Mouse (Mus musculus) urinary bladder, postnatal 36 days (tissue): Measurements from ENCODE around the gene Pum2.
"Not testable (repeated sequence)": the region's sequence is repeated elsewhere in the genome, so short reads cannot be mapped to it uniquely, and the experiment has no call there.

Experiments
- DNase-seq, 2 experiments: peaks; one replicate each; pipeline ENCODE4 v3.0.0; 2022; ENCODE audit warnings: low spot score in 2 of 2, mixed read lengths in 1 of 2

Pum2 gene

DNA sequence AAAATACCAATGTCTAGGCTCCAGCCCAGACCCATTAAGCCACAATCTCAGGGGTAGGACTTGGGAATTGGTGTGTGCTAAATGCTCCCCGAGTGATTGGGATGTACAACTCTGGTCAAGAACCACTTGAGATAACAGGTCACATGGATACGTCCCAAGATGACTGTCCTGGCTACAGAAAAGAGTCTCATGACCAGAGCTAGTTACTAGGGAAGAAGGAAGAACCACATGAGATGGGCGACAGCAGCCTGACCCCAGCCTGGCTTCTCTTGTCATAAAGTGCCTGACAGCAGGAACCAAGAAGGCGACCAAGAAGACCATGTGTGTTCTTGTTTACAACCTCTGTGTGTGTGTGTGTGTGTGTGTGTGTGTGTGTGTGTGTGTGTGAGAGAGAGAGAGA, 4.5 kb upstream of the Pum2 start:
- no peak for DNase-seq

DNA sequence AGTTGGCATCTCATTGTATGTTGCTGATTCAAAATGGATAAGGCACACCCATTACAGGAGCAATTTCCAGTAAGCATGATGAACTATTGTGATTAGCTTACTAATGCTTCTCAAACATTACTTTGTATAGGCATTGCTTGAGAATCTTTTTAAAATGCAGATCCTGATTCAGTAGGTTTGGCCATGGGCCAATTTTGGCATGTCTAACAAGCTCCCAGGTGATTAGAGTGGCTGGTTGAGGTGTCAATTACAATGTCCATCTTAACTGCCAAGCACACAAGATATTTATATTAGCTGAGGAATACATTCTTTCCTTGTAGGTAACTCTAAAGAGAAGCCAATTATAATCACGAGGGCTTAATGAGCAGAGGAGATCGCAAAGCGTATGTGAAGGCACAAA, 4.1 kb upstream of the Pum2 start:
- DNase-seq: no peak

DNA sequence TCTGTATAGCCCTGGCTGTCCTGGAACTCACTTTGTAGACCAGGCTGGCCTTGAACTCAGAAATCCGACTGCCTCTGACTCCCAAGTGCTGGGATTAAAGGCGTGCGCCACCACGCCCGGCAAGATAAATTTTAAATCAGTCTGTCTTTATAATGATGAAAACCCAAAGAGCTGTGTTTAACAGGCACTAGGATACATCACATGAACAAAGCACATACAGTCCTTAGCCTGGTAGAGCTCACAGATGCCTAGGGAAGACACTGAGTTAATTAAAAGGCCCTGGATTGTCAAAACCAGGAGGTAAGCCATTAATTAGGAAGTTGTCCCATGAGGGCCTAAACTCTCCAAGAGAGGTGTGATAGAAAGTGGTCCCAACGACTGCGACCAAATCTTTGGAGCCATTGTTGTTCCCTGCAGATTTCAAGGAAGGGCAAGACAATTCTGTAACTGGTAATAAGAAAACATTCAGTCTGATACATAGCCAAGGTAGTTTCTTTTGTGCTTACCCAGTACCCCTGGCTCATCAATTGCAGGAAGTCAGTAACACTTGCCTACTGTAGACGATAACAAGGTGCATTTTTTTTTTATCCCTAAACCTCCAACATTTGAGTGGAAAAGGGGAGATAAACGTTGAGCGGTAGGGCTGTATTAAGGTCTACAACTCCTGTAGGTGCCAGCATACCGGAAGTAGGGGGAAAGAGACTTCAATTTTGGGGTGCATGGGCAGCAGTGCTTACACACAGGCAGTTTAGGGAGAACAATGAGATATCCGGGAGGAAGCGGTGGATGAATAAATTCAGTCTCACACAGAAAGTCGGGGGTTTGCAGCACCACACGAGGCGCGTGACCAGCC, 587 bp upstream of the Pum2 start:
- no peak for DNase-seq

DNA sequence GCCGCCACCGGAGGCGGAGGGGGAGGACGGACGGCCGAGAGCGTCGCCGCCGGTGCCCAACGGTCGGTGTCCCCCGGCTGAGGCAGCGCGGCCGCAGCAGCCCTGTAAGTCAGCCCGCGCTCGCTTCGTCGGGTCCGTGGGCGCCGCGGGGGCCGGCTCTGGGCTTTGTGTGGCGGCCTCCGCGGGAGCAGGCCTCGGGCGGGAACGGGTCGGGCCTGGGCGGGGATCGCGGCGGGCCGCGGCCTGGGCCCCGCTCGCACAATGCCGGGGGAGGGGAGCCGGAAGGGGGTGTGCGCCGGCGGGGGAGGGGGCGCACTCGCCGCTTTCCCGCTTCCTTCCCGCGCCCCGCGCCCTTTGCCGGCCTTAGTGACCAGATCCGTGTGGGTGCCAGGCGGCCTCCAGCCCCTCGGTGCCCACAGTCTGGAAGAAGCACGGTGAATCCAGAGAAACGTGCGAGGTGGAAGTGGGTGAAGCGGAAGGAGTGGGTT, 487 bp downstream of the Pum2 start:
- DNase-seq: peak in 1 of 2 experiments; percentile 41

DNA sequence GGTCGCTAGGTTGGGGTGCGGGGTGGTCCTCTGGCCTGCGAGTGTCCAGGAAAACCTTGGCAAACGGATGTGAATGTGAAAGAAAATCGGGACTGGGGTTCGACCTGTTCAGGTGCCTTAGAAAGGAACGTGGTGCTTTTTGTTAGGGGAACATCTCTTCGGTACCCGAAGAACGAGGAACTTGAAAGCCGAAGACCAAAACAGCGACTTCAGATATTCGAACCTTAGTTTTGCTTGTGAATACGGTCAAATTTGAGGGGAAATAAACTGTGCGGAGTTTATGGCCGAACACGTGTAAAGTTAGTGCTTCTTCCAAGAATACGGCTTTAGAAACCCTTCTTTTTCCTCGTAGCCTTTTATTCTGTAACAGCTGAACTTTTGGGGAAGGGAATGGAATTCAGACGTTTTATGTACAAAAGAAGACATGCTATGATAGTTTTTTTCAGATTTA, 982 bp downstream of the Pum2 start:
- no peak for DNase-seq

DNA sequence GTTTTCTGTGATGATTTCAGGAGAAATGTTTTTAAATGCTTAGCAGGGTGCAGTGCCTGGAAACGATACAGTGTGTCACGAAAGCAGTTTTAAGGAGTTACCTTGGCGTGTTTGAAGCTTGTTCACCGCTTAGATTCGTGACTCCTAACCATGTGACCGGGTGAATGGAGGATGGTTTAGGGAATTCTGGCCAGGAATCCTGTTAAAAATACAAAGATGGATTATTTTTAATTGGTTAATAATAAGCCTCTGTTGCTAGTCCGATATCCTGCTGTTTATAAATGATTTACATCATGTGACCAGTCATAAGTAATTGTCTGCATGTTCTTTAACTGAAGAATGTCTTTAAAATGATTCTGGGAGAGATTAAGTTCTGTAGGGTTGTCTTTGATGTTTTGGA, 1.4 kb downstream of the Pum2 start:
- DNase-seq: no peak

DNA sequence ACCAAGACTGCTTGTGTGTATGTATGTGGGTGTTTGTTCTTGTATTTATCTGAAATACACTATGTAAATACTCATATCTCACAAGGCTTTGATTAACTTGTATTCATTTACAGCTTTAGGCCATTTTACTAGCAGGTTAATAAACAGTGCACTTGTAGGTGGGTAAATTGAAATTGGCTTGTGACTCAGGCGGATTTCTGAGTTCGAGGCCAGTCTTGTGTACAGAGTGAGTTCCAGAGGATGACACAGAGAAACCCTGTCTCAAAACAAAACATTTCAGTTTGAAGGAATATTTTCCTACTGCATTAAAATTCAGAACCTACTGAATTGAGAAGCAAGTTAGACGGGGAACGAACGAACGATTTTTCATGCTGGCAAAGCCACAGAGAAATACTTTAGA, 2.4 kb downstream of the Pum2 start:
- no peak for DNase-seq

DNA sequence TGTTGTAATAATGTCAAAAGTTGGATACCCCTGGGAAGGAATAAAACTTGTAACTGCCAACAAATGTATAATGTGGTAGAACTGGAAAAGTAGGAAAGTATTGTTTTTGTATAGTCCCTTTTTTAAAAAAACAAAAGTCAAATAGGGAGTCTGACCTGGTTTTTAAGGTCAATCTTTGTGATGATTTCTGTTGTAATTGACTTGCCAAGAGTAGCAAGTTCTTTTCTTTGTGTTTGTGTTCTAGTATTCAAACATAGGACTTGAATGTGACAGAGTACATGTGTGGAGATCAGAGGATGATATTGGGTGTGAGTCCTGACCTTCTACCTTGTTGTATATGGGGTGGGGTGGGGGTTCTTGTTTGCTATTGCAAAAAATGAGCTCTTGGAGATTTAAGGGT, 4.0 kb downstream of the Pum2 start:
- DNase-seq: no peak

DNA sequence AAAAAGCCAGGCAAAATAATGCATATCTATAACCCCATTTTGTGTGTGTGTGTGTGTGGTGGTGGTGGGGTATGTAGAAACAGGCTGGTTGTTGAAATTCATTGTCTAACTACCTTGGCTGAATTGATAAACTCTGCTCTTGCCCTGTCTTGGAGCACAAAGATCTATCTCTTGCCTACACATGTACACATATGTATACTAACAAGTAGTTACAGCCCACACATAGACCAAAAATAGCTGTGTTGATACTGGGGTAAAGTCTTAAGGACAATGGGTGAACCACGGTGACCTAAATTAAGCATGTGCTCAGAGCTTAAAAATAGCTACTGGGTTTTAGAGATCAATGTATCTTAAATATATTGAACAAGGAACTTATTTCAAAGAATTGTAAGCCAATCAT, 10.3 kb downstream of the Pum2 start:
- DNase-seq: no peak

DNA sequence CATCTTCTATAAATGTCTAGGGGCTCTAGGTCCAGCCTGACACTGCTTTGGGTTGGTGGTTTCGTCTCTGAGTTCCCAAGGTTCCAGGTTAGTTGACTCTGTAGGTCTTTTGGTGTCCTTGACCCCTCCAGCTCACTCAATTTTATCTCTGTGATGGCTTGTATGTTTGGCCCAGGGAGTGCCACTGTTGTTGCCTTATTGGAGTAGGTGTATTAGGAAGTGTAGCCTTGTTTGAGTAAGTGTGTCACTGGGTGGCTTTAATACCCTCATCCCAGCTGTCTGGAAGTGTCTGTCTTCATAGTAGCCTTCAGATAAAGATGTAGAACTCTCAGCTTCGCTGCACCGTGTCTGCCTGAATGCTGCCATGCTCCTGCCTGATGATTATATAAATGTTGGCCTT, 11.1 kb downstream of the Pum2 start:
- DNase-seq: no peak

DNA sequence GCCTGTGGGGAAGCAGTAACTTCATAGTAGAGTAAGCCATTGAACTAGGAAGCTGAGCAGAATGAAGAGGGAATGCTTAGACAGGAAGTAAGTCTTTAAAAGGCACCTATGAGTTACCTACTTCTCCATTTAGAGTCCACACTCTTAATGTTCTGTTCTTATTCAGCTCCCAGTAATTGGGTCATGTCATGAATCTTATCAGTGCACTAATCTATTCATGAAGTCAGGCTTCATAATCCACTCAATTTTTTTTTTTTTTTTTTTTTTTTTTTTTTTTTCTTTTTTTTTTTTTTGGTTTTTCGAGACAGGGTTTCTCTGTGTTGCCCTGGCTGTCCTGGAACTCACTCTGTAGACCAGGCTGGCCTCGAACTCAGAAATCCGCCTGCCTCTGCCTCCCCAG, 15.9 kb downstream of the Pum2 start:
- DNase-seq: not testable (repeated sequence)

DNA sequence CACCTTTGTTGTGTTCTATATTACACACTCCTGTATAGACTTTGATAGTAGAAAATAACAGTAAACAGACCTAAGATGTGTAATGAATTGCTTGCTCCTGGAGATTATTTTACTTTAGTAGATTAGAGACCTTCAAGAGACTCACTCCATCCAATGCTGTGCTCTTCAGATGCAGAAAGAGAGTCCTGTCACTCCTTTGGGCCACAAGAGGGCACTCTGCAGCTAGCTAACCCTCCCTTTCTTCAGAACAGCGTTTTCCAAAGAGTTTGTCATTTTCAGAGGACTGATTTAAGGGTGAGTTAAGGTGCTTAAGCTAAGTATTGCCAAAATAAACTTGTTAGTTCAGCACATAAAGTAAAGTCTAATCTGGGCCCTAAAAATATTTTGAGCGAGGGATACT, 25.0 kb downstream of the Pum2 start:
- peak in 1 of 2 experiments; percentile 31 for DNase-seq

DNA sequence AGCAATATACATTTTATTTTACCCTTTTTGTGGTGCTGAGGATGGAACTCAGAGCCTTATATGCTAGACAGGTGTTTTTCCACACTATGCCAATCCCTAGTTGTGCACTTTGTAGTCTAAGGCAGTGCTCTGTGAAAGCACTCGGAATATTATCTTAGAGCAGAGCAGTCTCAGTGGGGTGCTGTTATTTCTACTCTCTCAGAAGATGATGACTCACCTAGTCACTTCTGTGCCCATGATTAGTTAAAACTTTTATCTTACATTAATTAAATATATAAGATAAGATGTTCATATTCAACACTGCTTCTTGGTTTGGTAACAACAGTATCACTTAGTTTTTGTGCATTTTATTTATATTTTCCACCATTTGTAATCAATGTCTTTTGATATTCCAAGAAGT, 30.1 kb downstream of the Pum2 start:
- DNase-seq: no peak

DNA sequence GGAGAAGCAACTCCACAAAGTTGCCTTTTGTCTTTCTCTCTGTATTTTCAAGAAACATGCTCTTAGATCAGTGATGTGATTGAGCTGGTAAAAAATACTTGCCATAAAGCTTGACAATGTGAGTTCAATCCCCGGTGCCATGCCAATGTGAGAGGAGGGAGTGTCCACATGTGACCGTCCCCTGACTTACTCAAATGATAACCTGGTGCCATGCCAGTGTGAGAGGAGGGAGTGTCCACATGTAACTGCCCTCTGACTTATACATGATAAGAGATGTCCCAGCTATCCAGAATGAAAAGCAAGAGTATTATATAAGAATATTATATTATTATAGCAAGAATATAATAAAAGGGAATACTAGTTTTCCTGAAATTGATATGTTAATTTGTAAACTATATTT, 34.9 kb downstream of the Pum2 start:
- DNase-seq: no peak

DNA sequence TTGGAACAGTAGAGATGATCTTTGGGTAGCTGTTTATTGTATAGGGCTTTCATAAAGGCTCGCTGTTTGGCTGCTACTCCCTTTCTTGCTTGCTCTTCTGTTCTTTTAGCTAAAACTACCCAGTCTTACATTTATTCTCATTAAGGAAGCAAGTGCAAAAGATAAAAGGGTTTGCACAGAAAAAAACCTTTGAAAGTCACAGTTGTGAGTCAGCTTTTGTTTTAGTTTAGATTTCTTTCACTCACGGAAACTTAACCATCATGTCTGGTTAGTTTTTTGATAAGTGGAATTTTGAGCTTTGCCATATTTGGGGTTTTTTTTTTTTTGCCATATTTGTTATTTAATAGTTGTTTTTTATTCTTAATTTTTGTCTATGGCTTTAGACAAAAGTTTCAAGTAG, 38.7 kb downstream of the Pum2 start:
- DNase-seq: no peak

DNA sequence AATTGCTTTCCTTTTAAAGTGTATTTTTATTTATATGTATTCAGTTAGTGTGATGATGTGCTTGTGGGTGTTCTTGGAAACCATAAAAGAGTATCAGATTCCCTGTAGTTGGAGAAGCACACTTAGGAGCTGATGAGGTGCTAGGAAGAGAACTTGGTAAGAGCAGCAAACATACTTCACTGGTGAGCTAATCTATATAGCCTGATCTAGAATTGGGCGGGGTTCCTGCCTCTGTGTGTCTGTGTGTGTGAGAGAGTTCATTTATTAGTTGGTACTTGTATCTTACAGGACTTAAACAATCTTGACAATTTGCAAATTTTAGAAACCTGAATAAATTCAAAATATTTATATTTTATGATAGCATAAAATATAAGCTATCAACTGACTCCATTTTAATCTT, 42.2 kb downstream of the Pum2 start:
- no peak for DNase-seq

DNA sequence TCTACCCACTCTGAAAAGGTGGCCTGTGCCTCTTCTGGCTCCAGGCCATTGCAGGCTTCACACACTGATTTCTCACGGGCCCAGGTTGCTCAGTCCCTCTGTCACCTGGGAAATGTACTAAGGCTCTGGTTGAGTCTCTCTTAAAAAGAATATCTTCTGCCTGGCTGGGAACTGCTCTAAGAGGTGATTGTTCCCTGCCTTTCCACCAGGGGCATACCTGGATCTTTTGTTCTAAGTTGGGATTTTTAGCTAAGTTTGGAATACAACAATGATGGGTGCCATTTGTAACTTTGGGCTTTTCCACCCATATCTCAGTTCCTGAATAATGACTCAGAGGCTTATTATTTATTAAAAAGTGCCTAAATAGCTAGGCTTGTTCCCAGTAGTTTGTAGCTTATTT, 53.0 kb downstream of the Pum2 start:
- DNase-seq: no peak

DNA sequence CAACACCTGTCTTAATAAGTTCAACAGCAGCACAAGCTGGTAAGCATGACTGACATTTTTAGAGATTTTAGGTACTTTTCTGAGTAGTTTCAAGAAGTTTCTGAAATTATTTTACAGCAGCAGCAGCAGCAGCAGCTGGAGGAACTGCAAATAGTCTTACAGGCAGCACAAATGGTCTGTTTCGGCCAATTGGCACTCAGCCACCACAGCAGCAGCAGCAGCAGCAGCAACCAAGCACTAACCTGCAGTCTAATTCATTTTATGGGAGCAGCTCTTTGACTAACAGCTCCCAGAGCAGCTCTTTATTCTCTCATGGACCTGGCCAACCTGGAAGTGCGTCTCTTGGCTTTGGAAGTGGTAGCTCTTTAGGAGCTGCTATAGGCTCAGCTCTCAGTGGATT, 54.8 kb downstream of the Pum2 start:
- DNase-seq: no peak

DNA sequence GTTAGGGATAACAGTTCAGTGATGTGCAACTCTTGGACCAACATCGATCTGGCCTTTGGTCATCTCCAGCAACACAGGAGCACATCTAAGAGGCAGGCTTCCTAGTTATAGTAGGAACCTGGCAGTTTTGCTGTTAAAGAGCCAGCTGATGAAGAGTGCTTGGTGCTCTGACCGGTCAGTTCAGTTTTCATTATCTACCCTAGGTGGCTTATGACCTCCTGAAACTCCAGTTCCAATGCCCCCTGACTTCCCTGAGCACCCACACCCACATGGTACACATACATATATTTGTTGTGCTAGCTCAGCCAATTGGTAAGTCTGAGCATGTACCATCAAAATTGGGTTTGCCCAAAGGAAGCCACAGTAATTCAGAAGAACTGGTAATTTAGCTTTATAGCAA, 79.7 kb downstream of the Pum2 start:
- DNase-seq: no peak

DNA sequence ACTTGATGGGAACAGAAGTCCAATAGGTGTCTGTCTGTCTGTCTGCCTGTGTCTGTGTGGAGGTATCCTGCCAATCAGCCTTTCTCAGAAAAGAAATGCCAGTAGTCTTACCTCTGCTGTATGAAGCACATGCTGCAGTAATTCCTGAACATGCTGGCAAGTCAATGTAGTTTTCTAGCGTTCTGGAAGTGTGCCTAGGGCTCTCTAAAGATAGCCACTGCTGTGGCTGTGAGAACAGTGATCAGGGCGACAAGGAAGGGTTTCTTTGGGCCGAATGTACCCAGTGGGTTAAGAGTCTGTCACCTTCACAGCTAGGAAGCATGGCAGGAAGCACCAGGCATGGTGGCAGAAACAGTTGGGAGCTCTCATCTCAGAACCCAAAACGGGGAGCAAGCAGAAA, 80.2 kb downstream of the Pum2 start:
- DNase-seq: no peak

DNA sequence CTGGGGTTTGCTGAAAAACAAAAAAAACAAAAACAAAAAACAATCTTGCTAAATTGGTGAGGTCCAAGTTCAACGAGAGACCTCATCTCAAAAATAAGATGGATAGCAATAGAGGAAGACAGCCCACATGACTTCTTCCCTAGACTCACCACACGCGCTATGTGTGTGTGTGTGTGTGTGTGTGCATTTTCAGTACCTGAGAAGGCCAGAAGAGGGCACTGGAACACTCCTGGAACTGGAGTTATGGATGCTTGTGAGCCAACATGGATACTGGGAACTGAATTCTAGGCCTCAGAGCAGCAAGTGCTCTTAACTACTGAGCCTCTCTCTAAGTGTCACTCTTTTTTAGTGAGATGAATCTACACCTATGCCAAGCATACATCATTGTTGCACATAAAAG, 84.1 kb downstream of the Pum2 start:
- no peak for DNase-seq

DNA sequence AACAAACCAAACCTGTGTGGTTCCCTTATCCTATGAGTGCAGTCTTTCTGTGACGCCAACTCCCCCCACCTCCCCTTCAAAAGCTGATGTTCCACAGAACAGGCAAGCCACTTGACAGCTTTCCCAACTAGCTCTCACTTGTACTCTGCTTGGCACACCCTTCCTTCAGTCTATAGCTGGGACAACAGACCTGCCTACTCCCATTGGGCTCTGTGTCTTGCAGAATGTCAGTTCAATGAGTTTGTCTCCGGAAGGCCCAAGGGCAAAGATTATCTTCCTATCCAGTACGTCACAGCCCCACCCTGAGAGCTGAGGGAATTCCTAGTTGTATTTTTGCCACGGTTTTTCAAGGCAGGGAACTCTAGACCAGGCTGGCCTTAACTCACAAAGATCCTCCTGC, 85.2 kb downstream of the Pum2 start:
- no peak for DNase-seq

DNA sequence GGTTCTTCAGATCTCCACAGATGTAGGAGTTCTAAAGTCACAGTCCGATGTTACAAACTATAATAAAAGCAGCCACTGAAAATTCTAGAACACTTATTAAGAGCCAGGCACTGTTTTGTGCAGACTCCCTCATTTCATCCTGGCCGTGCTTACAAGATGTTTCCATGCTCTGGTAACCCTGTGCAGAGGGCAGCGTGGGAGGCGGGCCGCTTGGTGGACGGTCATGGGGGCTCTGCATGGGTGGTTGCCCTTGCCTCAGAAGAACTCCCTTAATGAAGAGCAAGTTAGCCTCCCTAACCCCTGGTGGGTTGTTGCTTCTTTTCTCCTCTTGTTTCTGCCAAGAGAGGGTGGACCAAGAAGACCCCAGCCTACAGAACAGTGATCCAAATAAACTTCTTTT, 85.8 kb downstream of the Pum2 start:
- DNase-seq: no peak

DNA sequence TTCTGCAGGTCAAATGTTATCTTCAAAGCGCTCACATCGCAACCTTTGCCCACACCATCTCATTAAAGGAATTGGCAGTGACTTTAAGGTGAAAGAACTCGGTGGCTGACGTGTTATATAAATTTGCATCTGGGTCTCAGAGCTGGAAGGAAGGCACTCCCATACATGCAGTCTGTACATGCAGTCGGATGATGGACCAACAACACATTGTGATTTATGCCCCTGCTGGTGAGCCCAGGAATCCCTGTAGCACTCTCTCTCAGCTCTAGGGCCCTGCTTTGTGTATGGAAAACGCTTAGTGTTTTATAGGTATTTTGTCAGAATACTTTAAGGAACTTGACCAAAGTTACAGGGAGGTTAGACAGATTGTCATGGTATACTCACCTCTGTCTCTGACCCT, 86.6 kb downstream of the Pum2 start:
- no peak for DNase-seq
